Mouse (Mus musculus) adrenal gland, postnatal 25 days (tissue): ENCODE results near the gene Usp48. TPM values are rescaled to one million over a fixed set of nuclear protein-coding genes. Genes with fewer than 3 reads are reported as not detected.
A peak's percentile ranks its signal among the peaks of the same experiment; 100 is the strongest.
"Not testable (repeated sequence)": the region's sequence is repeated elsewhere in the genome, so short reads cannot be mapped to it uniquely, and the experiment has no call there.

Experiments used
- DNase-seq: peaks from one replicate; pipeline ENCODE4 v3.0.0; 2021; ENCODE audit warnings: mixed read lengths
- long read RNA-seq: library from polyadenylated mRNA; stranded (forward); transcript quantifications from one replicate; pipeline ENCODE4 v2.0.0, GENCODE M21; 2021
- total RNA-seq: library from RNA; stranded (reverse); gene quantifications from 2 replicates; pipeline ENCODE4 v1.2.3, GENCODE M21; 2021

Usp48 gene
- total RNA-seq: 130 and 144 TPM in 2 replicates
- long read RNA-seq, full-length matches to known transcripts: 25 of 95 reads
- long read RNA-seq, partial matches to known transcripts: 9 of 95 reads
- long read RNA-seq, other reads (novel, unspliced or antisense): 61 of 95 reads

DNA sequence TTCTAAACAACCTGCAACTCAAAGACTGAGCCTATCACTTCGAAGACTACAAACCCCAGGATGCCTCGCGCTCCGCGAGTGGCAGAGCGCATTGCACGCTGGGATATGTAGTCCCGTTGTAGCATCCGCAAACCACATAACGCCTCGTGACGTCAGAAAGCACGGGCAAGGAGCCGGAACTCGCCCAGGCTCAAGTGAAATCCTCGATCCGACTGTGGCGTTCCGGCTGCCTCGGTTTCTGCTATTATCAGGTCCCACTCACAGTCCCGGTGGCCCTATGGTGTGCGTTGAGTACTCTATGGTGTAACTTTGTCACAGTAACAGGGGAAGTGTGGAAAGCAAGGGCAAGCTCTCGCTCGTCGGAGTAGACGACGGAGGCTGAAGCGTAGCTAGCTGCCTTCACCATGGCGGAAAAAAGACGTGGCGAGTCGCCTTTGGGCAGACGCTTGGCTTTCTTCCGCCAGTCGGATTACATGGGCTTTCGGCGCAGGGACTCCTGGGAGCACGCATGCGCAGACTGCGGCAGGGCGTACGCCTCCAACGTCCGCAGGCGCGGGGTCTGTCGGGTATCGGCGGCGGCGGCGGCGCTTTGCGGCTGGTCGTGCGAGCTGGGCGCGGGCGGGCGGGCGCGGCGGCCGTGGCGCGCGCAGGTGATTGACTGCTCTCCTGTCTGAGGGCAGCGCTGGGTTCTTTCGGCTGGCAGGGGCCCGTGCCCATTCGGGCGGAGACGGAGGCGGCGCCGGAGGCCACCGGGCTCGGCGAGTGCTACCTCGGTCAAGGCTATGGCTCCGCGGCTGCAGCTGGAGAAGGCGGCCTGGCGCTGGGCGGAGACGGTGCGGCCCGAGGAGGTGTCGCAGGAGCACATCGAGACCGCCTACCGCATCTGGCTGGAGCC is at the start of gene Usp48:
Gene Usp48 (plus strand): TSS at position 155 of the 895 bp plus-strand sequence.
- peak; percentile 100 for DNase-seq

DNA sequence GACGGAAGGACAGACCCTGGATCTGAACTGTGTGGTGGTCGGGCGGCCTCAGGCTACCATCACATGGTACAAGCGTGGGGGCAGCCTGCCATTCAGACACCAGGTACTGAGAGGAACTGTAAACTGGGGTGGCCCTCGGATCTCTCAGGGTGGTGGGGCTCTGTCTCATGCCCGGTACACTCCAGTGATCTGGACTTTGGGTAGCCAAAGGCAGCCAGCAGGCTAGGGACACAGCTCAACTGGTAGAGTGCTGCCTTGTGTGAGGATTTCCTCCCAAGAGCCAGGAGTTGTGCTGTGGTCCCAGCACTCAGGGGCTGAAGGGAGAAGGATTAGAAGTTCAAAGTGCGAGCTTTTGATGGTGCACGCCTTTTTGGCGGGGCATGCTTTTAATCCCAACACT is 48.0 kb upstream of the Usp48 start:
- DNase-seq: no peak

DNA sequence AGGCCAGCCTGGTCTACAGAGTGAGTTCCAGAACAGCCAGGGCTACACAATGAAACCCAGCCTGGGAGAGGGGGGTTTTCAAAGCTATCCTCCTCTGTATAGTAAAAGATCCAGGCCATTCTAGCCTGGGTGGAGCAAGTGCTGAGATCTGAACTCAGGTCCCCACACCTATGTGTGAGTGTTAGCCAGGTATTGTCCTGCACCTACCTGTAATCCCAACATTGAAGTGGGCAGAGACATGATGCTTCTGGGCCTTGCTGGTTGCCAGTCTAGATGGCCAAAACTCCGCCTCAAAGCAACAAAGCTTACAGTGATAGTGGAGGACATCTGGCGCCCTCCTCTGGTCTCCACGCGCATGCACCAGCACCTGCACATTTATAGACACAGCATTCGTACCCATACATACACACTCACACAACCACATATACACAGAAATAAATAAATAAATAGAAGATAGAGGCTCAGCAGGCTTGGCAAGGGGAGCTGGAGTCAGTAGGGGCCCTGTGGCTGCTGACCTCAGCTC is 47.5 kb upstream of the Usp48 start:
- DNase-seq: peak; percentile 52

DNA sequence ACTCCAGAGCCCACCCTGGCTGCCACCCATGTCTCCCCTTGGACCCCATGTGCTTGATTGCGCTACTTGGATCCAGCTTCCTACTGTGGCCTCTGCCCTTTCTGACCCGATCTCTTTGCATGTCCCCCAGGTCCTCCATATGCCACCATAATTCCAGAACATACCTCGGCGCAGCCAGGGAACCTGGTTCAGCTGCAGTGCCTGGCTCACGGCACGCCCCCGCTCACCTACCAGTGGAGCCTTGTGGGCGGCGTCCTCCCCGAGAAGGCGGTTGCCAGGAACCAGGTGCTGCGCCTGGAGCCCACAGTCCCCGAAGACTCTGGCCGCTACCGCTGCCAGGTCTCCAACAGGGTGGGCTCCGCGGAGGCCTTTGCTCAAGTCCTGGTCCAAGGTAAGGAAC is 40.1 kb upstream of the Usp48 start:
- no peak for DNase-seq

DNA sequence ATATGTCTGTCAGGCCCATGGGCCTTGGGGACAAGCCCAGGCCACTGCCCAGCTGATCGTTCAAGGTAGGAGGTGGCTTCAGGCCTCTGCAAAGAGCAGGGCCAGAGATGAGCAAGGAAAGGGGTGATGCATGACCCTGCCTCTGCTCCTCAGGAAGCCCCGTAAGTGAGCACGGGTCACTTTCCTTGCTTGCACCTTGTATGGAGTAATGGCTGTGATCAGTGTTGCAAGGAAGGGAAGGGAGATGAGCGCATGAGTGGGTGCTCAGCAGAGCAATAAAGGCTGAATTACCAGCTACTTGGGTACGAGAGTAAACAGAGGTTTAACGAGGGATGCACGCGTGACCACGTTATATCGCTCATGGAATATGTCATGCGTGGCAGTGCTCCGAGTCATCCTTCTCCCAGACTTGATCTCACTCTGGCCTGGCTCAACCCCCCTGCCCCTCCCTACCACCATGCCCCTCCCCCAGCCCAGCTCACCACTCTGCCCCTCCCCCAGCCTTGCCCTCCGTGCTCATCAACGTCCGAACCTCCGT is 36.8 kb upstream of the Usp48 start:
- no peak for DNase-seq

DNA sequence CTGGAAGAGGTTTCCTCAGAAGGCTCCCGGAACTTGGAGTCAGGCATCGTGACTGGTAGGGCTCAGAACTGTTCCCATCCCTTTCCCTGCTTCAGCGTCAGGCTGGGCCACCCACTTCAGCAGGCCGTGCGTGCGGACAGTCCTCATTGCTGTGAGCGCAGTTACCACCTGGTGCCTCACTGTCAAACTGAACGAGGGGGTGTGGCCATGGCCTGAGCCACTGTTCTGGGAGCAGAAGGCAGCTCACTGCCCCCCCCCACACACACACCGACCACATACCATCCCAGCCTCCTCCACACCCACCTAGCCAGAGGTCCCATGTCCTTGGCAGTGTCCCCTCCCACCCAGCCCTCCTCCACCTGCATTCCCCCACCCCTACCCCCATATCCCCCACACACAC is 23.7 kb upstream of the Usp48 start:
- no peak for DNase-seq

DNA sequence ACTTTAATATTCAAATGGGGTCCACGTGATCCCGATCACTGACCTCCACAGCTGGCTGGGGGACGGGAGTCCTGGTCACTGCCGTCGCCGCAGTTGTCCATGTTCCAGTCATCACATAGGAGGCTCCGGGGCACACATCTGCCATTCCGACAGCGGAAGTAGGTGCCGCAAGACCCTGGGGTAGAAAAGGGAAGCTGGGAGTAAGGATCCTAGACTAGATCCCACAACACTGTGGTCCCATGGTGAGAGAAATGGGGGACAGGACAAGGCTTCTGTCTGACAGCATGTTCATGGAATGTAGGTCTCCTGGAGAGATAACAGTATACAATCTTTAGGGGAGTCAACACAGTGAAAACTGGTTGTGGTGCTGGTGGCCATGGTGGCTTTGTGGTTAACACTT is 19.1 kb upstream of the Usp48 start, which contains the start of gene Ldlrad2:
Gene Ldlrad2 (minus strand): TSS at position 101 of the 400 bp plus-strand sequence.
- DNase-seq: no peak

DNA sequence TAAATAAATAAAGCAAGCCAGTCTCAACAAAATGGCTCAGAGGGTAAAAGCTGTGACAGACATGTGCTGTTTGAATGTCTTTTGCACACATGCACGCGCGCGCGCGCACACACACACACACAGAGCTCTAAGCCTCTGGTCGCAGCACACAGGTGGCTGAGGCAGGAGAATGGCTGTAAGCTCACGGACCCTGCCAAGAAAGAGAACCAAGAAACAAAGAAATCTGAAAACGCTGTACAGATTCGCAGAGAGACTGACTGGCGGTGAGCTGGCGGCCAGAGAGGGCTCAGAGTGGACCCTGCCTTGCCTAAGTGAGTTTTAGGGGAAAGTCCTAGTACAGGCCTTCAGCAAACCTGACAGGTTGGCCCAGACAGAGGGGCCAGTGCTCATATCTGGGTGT is 16.1 kb upstream of the Usp48 start:
- no peak for DNase-seq

DNA sequence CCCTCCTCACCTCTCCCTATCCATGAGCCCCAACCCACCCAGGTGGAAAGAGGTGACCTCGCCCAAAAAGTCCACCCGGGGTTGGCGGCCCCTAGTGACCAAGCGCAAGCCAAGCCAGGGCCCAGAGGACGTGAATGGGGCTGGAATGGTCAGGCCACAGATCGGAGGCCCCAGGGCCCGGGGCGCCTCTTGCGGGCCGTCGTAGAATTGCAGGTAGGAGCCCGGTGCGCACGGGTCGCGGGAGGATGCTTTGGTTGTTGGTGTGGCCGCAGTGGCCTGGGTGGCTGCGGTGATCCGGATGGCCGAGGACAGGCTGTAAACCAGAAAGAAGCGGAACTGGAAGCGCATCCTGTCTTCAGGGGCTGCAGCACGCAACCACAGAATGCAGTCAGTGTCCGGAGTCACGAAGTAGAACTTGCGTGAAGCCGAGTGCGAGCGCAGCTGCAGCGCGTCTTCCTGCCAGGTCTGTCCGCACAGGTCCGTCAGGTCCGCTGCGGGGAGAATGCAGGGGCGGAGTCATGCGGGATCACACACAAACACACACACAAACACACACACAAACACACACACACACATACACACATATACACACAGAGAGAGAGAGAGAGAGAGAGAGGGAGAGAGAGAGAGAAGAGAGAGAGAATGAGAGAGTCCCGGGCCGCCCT is 15.2 kb upstream of the Usp48 start:
- DNase-seq: peak; percentile 66

DNA sequence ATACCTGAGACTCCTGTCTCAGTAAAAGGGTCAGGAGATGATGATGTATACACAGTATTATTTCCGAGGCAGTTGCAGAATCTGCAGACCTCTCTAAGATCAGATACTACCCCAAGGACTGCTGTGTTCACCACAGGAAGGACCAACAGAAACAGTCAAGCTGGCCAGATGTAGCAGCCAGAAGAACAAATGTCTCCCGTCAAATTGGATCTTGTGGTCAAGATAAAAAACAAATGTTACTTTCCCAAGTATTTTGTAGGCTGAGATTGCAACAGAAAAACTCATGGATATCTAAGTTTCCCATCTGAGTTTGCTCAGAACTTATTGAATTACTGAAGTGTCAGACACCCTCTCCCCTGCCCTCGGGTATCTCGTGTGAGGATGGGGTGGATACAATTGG is 13.8 kb upstream of the Usp48 start:
- DNase-seq: no peak

DNA sequence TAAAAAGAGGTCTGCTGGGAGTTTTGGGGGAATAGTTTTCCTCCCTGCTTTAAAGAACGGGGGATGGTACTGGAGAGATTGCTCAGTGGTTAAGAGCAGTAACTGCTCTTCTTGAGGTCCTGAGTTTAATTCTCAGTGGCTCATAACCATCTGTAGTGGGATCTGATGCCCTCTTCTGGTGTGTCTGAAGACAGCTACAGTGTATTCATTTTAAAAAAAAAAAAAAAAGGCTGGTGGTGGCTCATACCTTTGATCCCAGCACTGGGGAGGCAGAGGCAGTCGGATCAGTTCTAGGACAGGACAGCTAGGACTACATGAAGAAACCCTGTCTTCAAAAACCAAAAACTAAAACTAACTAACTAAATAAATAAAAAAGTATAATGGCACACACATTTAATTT is 13.3 kb upstream of the Usp48 start:
- DNase-seq: no peak

DNA sequence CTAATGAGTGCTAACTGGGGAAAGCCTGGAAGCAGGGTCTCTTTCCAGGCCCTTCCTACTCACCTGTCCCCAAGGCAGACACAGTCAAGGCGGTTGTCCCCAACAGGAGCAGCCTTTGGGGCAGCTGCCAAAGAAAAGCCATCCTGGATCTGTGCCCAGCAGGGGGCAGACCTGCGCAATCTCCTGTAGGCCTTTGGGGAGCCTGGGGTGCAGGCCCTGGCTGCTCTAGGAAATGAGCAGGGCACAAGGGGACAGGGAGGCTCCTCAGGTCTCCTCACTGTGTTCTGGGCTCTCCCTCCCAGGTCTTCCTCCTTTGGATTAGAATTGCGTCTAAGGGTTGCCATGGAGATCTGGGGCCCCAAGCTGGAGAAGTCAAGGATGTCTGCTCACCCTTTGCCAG is 11.7 kb upstream of the Usp48 start:
- peak; percentile 75 for DNase-seq

DNA sequence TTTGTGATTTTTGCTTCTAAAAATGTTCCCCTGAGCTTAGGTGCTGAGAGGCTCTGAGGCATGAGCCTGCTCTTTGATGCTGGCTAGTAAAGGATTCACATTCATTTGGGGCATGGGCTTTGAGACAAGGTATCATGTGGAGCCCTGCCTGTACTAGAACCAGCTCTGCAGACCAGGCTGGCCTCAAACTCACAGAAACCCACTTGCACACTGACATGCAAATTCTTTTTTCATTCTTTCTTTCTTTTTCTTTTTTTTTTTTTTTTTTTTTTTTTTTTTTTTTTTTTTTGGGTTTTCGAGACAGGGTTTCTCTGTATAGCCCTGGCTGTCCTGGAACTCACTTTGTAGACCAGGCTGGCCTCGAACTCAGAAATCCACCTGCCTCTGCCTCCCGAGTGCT is 4.5 kb upstream of the Usp48 start:
- not testable (repeated sequence) for DNase-seq

DNA sequence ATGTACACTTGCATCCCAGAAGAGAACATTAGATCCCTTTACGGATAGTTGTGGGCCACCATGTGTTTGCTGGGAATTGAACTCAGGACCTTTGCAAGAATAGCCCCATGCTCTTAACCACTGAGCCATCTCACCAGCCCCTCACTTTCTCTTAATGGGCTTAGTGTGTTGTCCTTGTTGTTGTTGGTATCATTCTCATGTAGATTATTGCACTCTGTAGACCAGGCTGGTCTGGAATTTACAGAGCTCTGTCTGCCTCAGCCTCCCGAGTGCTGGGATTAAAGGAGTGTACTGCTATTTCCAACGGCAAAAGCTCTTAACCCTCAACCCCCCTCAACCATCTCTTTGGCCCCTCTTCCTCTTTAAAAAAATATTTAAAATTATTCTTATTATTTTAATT is 4.0 kb upstream of the Usp48 start:
- no peak for DNase-seq

DNA sequence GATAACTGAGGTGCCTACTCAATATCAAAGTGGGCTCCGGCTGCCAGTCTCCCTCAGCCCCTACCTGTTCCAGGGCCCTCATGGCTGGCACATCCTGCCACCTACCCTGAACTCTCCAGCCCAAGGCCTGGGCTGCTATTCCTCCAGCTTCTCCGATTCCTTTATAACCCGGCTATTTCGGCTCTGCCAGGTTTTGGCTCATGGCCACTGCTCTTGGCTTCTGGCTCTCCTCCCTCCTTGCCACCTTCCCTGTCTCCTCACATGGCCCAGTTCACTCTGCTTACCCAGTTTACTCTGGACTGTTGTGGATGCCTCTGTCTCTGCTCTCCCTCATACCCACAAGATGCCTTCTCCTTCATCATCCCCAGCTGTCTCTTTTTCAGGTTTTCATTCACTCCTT is 2.6 kb upstream of the Usp48 start:
- DNase-seq: peak; percentile 21

DNA sequence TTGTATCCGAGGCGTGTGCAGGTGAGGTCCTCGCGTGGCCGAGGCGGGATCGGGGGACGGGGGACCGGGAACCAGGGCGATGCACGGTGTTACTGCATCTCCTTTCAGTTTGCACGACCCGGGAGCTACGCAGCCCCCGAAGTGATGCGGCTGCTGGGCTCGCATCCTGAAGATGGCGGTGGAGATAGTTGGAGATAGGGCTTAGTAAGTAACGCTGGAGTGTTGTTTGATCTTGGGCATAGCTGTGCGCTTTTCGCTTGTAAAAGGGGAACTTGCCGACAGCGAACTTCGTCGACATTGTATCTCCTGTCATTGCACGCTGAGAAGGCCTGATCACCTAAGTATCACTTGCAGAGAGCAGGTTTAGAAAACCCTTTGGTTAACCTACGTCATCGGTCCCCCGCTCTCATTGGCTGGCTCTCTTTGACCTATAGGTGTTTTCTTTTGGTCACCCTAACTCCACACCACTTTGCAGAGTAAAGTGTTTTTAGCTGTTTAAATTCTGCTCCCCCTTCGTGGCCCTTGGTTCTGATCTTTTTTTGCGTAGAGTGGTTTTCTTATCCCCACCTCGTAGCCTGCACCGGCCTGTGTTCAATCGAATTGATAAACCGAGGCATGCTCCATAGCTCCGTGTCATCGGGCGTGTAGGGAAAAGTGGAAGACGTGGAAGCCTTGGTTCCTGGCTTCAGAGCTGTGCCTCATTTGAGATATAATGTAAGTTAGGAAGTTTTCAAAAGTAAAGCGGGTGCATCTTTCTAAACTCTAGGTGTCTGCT is 1.1 kb downstream of the Usp48 start:
- DNase-seq: peak; percentile 27

DNA sequence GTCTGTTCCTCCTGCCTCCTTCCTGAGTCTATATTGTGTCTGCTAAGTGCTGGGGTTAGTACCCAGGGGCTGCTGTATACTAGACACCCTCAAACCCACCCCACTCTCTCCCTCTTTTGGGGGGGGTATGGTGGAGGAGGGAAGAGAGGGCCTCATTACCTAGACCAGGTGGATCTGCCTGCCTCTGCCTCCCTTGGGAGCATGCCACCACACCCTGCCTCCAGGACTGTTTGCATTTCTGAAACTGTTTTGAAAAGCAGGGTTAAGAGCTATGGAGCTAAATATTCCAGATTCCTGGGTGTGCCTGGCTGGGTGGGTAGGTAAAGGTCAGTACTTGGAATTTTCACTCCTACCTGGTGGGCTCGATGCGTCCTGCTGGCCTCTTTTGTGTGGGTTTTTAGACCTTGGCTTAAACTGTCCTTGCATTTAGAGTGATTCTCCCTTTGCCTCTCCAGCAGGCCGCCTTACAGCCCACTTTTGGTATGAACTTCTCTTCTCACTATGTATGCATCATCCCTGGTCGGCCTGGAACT is 3.6 kb downstream of the Usp48 start:
- DNase-seq: no peak

DNA sequence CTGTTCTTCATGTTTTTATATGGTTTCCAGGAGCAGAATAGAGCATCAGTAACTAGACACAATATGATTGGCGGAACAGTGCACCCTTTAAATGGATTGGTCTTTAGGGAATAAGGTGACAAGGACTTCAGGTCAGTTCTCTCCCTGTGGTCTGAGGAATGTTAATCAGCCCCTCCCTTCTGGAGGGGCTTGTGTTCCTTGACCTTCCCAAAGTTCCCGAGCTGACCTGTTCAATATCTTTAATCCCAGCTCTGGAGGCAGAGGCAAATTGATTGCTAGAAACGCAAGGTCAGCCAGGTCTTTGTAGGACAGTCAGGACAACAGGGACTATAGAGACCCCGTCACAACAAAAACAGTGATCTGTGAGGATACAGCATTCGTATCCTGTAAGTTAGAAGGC is 5.0 kb downstream of the Usp48 start:
- DNase-seq: no peak

DNA sequence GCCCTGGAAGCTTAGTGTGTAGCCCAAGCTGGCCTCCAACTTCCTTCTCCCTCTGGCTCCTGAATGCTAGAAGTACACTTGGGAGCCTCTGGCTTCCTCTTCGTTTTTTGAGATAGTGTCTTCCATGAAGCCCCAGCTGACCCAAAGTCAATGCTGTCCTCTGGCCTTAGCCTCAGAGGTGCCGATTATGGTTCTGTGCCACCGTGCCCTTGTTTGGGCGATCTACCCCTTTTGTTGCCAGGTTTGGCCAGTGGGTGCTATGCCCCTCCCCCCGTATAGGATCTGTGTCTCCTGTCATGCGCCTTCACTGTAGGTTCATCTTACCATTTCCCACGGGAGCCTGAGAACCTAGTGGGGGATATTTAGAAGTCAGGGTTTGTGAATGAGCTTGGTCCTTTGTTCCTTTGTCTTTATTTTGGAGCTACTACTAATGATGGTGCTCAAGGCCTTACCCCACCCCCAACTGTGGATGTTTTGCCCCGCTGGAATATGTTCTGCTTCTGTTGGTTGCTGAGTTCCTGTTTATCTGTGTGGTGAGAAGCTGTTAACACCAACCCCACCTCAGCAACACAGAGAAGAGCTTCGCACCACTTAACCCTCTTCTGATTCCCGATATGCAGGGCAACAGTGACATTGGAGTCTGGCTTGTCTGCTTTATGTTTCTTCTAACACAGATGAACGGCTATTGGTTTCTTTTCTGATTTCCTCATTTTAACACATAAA is 10.1 kb downstream of the Usp48 start:
- no peak for DNase-seq

DNA sequence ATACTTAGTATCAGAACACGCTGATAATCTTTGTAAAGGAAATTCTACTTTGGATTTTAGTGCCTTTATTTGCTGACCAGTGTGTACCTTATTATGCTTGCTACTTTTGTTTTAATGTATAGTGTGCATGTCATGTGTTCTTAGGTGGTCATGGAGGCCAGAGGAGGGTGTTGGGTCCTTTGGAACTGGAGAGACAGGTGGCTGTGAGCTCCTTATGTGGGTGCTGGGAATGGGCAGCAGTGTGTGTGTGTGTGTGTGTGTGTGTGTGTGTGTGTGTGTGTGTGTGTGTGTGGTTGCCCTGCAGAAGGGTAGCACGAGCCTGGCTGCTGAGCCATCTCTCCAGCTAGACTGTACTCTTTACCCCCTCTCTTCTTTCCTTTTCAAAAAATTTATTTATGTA is 13.5 kb downstream of the Usp48 start:
- no peak for DNase-seq

DNA sequence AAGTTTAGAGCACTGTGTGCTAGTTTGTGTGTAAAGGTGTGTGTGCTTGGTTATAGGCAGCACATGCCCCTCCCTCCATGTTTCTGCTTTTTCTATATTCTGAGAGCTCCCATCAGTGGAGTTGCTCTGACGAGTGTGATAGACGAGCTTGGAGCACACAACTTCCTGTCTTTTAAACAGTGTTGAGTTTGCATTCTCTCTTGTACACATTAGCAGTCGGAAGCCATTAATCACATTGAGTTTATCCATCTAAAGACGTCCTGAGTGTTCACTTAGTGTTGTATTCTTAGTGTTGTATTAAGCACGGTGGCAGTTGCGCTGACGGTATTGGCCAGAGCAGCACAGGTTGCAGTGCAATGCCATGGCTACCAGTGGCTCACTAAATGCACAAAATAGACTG is 15.7 kb downstream of the Usp48 start:
- DNase-seq: no peak
